Mouse (Mus musculus) stomach, postnatal 0 days (tissue): Measurements from ENCODE around the gene Saysd1. TPM values are rescaled to one million over a fixed set of nuclear protein-coding genes. Genes with fewer than 3 reads are reported as not detected.

Experiments
- ATAC-seq: fragments of 200-750 bp; cut with Nextera tagmentation; 2 replicates; pipeline ENCODE4 v1.8.0; 2017; ENCODE audit not compliant: low FRiP score, low TSS enrichment
- DNase-seq: peaks from one replicate; pipeline ENCODE4 v3.0.0-alpha.2; 2016; ENCODE audit warnings: low spot score
- H3K27ac ChIP-seq: fragments of 300-500 bp; sonication (generic); replicated peaks from 2 replicates; pipeline ENCODE4 v1.5.1; 2014; ENCODE audit warnings: mild to moderate bottlenecking, control low read depth
- H3K27me3 ChIP-seq: fragments of 300-500 bp; sonication (generic); 2 replicates; pipeline ENCODE4 v1.6.1; 2014; ENCODE audit warnings: low read length; ENCODE audit not compliant: control insufficient read depth, insufficient read depth
- H3K36me3 ChIP-seq: fragments of 300-500 bp; sonication (generic); 2 replicates; pipeline ENCODE4 v1.6.1; 2014; ENCODE audit warnings: low read length, mixed read lengths; ENCODE audit not compliant: control insufficient read depth, insufficient read depth
- H3K4me1 ChIP-seq: fragments of 300-500 bp; sonication (generic); replicated peaks from 2 replicates; pipeline ENCODE4 v1.6.1; 2014; ENCODE audit warnings: antibody characterized with exemption; ENCODE audit not compliant: control insufficient read depth, insufficient read depth
- H3K4me2 ChIP-seq: fragments of 300-500 bp; sonication (generic); replicated peaks from 2 replicates; pipeline ENCODE4 v1.6.1; 2014; ENCODE audit warnings: low read depth, mild to moderate bottlenecking, control low read depth, moderate library complexity
- H3K4me3 ChIP-seq: fragments of 300-500 bp; sonication (generic); 2 replicates; pipeline ENCODE4 v1.5.1; 2014; ENCODE audit warnings: low read depth, low read length, control low read depth
- H3K9ac ChIP-seq: fragments of 300-500 bp; sonication (generic); 2 replicates; pipeline ENCODE4 v1.6.1; 2014; ENCODE audit warnings: mild to moderate bottlenecking, low read length, control low read depth, mixed read lengths
- H3K9me3 ChIP-seq: fragments of 300-500 bp; sonication (generic); 2 replicates; pipeline ENCODE4 v1.6.1; 2016; ENCODE audit warnings: low read length; ENCODE audit not compliant: control insufficient read depth
- CTCF ChIP-seq: IDR thresholded peaks from 2 replicates; pipeline ENCODE4 v1.5.1; 2016; ENCODE audit warnings: antibody characterized with exemption, low read depth, mild to moderate bottlenecking, moderate library complexity
- EP300 ChIP-seq: optimal IDR thresholded peaks from 2 replicates; pipeline ENCODE3; 2016; ENCODE audit warnings: antibody characterized with exemption
- WGBS: fragments of 180-500 bp; shearing (Covaris S2); extraction: QIAGEN DNeasy Blood & Tissue Kit; methylation state at CpG from one replicate; pipeline ENCODE4 v1.1.7; 2014; 5-methylcytosine and 5-hydroxymethylcytosine counted together
- polyA plus RNA-seq: library from polyadenylated mRNA; unstranded; fragments of >200 nt; fragmentation: Nextera tagmentation; extraction: Ambion mirVana; gene quantifications from 2 replicates; pipeline ENCODE4 v1.2.1, GENCODE M21; 2015

The Saysd1 gene
- polyA plus RNA-seq, 1 experiment from 2014 or later, result 14.2 TPM

- no peaks in the 10 kb centered on the region for H3K27me3 ChIP-seq
- no peak overlapping the region for H3K4me3 ChIP-seq
- ATAC-seq (peak; percentile 61; the same call in 1 of the 2 replicates), DNase-seq (no peak)
- H3K4me2 ChIP-seq, result no peak overlapping the region
- TF ChIP-seq CTCF, result no peak
- no peak for TF ChIP-seq EP300
- H3K4me1 ChIP-seq, result no peaks in the 10 kb centered on the region
- WGBS, result 37% methylated on average over 5 of the region's 5 CpGs
- H3K27ac ChIP-seq, result no peak overlapping the region
- H3K9ac ChIP-seq, result no peak overlapping the region
- no peaks in the 10 kb centered on the region for H3K9me3 ChIP-seq
- no peaks in the 10 kb centered on the region for H3K36me3 ChIP-seq
These were observed 40.3 kb downstream of the Saysd1 start for GRCm38 (mm10) chr14:20098061-20098460.

GRCm38 (mm10) chr14:20094942-20095341, 43.4 kb downstream of the Saysd1 start:
- H3K27me3 ChIP-seq, result no peaks in the 10 kb centered on the region
- WGBS, result 47% methylated on average over 5 of the region's 5 CpGs
- no peak for TF ChIP-seq EP300
- no peak for TF ChIP-seq CTCF
- no peak overlapping the region for H3K4me3 ChIP-seq
- H3K36me3 ChIP-seq, result no peaks in the 10 kb centered on the region
- H3K27ac ChIP-seq, result no peak overlapping the region
- H3K4me1 ChIP-seq, result no peaks in the 10 kb centered on the region
- no peak overlapping the region for H3K4me2 ChIP-seq
- H3K9ac ChIP-seq, result no peak overlapping the region
- no peaks in the 10 kb centered on the region for H3K9me3 ChIP-seq
- ATAC-seq (no peak), DNase-seq (no peak)

- Histone ChIP-seq H3K27ac (no peak overlapping the region), H3K4me1 (no peaks in the 10 kb centered on the region), H3K4me3 (no peak overlapping the region), H3K9me3 (no peaks in the 10 kb centered on the region), H3K27me3 (no peaks in the 10 kb centered on the region), H3K36me3 (no peaks in the 10 kb centered on the region), H3K4me2 (no peak overlapping the region), H3K9ac (no peak overlapping the region)
- 12% methylated on average over 7 of the region's 7 CpGs for WGBS
- DNase-seq (peak; percentile 60), ATAC-seq (no peak)
- TF ChIP-seq EP300 (no peak), CTCF (no peak)
These were observed 44.8 kb downstream of the Saysd1 start for GRCm38 (mm10) chr14:20093493-20093892.

DNA sequence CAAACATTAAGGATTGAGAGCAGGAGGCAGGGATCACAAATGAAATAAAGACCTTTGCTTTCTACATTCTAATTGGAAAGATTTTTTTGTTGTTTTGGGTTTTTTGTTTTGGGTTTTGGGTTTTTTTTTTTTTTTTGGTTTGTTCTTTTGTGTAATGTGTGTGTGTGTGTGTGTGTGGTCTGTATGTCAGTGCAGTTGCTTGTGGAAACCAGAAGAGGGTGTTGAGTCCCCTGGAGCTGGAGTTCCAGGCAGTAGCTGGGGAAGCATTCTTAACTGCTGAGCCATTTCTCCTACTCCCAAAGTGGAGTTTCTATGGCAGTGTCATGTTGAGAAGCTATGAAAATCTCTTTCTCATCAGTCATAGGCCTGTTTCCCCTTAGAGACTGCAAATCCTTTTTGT, 54.0 kb downstream of the Saysd1 start:
- TF ChIP-seq EP300 (no peak), CTCF (peak; percentile 31)

DNA sequence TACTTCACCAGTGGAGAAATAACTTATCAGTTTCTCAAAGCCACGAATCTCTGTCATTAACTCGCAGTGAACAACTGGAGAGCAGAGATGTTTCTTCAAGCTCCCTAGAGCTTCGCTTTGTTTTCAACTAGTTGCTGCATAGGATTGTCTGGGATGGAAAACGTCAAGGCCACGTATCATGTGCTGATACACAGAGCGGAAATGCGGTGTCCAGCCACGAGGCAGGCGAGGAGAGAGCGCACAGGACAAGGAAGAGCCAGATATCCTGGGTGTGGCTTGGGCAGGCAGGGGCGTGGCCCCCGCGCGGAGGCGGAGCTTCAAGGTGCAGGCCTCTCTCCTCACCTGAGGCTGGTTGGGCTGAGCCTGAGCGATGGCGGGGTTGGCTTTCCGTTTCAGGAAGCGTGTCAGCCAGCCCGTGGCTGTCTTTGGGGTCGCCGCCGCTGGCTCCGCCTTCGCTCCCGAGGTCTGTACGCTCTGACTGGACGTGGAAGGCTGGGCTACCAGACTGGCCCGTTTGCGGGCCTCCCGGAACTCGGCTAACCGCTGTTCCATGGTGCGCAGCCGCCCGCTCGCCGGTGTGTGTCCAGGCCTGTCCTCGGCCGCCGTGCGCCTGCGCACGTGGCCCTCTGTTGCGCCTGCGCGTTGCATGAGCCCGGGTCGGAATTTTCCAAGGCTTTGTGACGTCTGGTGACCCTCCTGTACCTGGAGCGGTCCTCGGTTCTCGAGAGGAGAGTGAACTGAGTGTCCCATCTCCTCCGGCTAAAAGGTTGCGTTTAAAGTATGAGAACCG, 55.6 kb downstream of the Saysd1 start:
- ATAC-seq (peak; percentile 98), DNase-seq (peak; percentile 94)
- Histone ChIP-seq H3K27me3 (no peaks in the 10 kb centered on the region), H3K27ac (peak overlapping the region; percentile 97), H3K36me3 (no peaks in the 10 kb centered on the region), H3K9ac (peak overlapping the region; percentile 81), H3K4me1 (peaks cover 8% of the 10 kb centered on the region), H3K4me2 (peak overlapping the region; percentile 70), H3K9me3 (no peaks in the 10 kb centered on the region), H3K4me3 (peak overlapping the region; percentile 54)
- WGBS, result under 1% methylated on average over 54 of the region's 56 CpGs
- 0 out of 2 replicates have a peak, but pooled peaks have one; percentile 2 for TF ChIP-seq CTCF
- no peak for TF ChIP-seq EP300

More for the DNA sequence above, 54.0 kb downstream of the Saysd1 start:
- Histone ChIP-seq H3K4me1 (peaks cover 8% of the 10 kb centered on the region), H3K9ac (no peak overlapping the region), H3K9me3 (no peaks in the 10 kb centered on the region), H3K4me2 (no peak overlapping the region), H3K36me3 (no peaks in the 10 kb centered on the region), H3K4me3 (no peak overlapping the region), H3K27me3 (no peaks in the 10 kb centered on the region), H3K27ac (no peak overlapping the region)
- ATAC-seq, result no peak
- DNase-seq, result no peak

GRCm38 (mm10) chr14:20081937-20082533, 56.3 kb downstream of the Saysd1 start:
- Histone ChIP-seq H3K4me1 (peaks cover 8% of the 10 kb centered on the region), H3K4me2 (peak overlapping the region; percentile 70), H3K4me3 (peak overlapping the region; percentile 54), H3K27me3 (no peaks in the 10 kb centered on the region), H3K9me3 (no peaks in the 10 kb centered on the region), H3K9ac (peak overlapping the region; percentile 81), H3K36me3 (no peaks in the 10 kb centered on the region; the same call in 1 of the 2 replicates), H3K27ac (peak overlapping the region; percentile 97)
- WGBS, result 53% methylated on average over 5 of the region's 5 CpGs
- TF ChIP-seq CTCF (no peak), EP300 (no peak)
- ATAC-seq (no peak; the same call in 1 of the 2 replicates), DNase-seq (no peak)
